Mouse (Mus musculus): Measurements from ENCODE around the gene Samd4b. TPM values are rescaled to one million over a fixed set of nuclear protein-coding genes. Genes with fewer than 3 reads are reported as not detected.

Gene Samd4b
- total RNA-seq, 2 experiments from 2014 or later, result 13.8 to 15.2 TPM

DNA sequence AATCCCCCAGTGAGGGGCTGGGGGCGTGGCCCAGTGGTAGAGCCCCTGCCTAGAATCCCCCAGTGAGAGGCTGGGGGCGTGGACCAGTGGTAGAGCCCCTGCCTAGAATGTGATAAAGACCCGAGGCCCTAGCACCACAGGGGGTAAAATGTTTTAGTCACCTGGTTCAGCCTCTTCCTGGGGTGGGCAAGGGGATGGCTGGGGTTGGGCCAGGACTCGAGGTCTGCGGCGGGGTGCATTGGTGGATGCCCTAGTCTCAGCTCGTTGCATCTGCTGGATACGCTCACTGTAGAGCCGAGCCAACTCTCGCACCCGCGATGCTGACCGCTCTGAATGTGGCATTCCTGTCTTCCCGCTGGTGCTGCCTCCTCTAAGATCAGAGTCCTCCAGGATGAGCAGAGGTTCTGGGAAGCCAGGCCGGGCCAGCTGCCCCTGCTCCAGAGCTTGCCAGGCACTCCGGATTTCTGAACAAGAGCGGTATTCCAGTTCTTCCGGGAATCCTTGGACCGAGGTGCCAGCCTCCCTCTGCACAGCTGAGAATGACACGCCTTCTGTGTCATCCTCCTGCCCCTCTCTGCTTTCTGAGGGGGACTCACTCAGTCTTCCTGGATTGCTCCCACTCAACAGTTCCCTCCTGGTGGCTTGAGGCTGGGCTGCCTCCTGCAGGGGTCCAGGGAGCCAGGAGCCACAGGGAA is 236.2 kb downstream of the Samd4b start:
- DNase-seq (ENCODE audit: low spot score), result no peak

DNA sequence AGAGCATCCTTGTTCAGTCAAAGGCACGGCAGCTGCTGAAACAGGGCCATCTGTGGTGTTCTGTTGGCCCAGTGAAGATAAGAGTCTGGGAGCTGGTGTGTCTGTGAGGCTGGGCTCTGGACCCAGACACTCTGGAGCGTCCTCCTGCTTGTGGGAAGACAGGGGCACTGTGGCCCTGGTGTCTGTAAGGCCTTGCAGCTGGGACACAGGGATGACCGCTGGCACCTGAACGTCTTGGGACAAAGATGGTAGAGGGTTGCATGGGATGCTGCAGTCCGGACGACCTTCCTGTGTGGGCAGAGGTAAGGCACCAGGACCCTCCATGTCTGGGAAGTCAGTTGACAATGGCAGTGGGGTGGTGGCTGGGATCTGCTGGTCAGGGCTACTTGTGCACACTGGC is 237.7 kb downstream of the Samd4b start:
- DNase-seq (ENCODE audit: low spot score), result no peak

- no peak for DNase-seq (ENCODE audit: low spot score)
Measured at GRCm38 (mm10) chr7:28359854-28360253, 238.1 kb downstream of the Samd4b start.

GRCm38 (mm10) chr7:28358431-28358830 is 239.5 kb downstream of the Samd4b start:
- DNase-seq (ENCODE audit: low spot score), result no peak

DNA sequence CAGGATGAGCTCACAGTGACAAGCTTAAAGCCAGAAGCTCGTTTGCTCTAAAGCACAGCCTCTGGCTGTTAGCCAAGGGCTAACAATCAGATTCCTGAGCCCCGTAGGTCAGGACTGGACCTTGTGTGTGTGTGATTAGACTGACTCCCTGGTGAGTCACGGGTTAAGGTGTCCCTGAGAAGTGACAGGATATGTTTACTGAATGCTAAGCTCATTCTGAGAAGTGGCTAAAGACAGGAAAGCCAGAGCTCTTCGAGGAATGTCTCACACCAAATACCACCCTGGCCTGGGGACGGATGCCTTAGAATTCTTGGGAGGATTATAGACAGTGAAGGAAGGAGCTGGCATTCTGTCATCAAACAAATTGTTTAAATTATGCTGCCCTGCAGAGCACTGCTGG is 240.0 kb downstream of the Samd4b start:
- no peak for DNase-seq (ENCODE audit: low spot score)

DNA sequence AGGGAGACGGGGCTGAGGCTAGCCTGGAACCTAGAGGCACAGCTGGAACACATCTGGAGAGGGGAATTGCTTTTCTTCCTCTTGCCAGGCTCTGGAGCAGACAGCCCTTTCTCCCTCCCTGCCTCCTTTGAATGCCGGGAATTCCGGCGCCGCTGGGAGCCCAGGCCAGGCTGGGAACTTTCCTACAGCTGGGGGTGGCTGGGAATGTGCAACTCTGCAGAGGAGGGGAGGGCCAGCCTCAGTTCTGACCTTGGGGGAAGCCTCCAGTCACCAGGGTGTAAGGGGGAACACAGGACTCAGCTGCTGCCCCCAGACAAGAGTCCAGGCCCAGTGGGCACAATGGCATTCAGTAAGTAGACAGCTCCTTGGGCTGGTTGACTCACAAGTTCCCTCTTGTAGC is 241.0 kb downstream of the Samd4b start:
- DNase-seq (ENCODE audit: low spot score), result peak; percentile 34

DNA sequence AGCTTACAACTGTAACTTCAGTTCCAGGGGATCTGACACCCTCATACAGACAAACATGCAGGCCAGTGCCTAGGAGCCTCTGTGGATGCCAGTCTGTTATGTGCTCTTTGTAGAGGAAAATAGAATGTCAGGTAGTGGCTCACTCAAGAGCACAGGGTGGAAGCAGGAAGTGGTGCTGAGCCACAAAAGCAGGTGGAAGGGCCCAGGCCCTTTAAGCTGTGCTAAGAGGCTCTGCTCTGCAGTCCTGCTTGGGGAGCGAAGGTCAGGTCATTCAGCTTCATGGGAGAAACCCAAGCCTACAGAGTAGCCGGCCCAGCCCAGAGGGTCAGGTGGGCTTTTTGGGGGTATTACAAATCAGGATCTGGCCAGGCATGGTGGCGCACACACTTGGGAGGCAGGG is 242.7 kb downstream of the Samd4b start:
- DNase-seq (ENCODE audit: low spot score), result no peak

DNA sequence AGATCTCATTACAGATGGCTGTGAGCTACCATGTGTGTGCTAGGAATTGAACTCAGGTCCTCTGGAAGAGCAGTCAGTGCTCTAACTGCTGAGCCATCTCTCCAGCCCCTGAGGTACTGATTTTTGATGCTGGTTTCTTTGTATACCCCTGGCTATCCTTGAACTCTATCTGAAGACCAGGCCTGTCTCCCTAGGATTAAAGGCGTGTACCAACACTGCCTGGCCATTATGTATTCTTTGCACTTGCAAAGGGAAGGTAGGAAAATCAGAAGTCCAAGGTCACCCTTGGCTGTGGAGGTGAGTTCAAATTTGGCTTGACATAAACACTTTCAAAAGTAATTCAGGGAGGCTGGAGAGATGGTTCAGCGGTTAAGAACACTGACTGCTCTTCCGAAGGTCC is 243.3 kb downstream of the Samd4b start:
- no peak for DNase-seq (ENCODE audit: low spot score)

- no peak for DNase-seq (ENCODE audit: low spot score)
Measured at GRCm38 (mm10) chr7:28354113-28354581, 243.8 kb downstream of the Samd4b start.

DNA sequence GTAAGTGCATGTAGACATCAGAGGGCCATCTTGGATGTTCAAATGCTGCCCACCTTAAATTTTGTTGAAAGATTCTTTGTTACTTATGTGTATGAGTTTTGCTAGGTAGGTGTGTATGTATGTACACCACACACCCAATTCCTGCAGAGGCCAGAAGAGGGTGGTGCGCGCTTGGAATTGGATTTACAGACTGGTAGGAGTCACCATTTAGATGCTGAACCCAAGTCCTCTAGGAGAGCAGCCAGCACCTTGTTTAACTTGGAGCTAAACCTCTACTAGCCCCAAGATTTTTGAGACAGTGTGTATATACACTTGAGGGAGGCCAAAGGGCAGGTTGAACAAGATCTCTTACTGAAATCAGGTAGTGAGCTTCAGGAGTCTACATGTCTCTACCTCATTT is 244.7 kb downstream of the Samd4b start:
- DNase-seq (ENCODE audit: low spot score), result no peak

DNA sequence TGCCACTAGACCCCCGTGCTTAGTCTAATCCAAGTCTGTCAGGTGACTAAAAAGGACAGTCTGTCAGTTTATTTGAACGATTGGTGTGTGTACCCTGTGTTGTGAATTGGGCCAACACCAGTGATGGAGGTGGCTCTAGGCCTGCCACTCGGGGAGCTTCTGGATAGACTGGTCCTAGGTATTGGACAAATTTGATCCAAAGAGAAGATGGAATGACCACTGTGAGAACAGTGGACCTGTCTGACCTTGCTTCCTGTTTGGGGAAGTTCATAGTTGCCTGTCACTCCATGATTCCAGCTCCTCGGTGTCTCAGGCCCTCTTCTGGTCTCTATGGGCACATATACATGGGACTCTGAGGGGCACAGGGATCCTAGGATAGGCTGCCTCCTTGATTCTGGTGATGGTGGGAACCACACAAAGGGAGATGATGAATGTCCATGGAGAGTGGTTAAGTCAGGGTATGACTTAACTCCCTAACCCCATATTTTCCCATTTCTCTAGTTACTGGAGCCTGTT is 246.2 kb downstream of the Samd4b start:
- DNase-seq (ENCODE audit: low spot score), result no peak

- DNase-seq (ENCODE audit: low spot score), result peak; percentile 99
Measured at GRCm38 (mm10) chr7:28350155-28350883, 247.6 kb downstream of the Samd4b start, which contains the start of gene Rps16. Gene Rps16, plus strand, starts transcription at chr7:28350652.

Small RNAs within 50 kb of the gene (microRNA-seq; reads per million reads assigned to microRNA genes)
- gene Mir7049, result not detected

Other genes with a start within 250 kb of the Samd4b start
- 100 to 1,000 TPM; 385 to 425 TPM for gene Rps16, start 247.5 kb downstream of the Samd4b start, total RNA-seq (2021)
- 1 to 10 TPM; 4.8 to 5.9 TPM for gene Plekhg2, start 225.5 kb downstream of the Samd4b start, total RNA-seq (2021)
- gene Zfp36, start 217.9 kb downstream of the Samd4b start, total RNA-seq (2021), result 10 to 100 TPM; 10.1 to 37.0 TPM
- gene Med29, start 205.4 kb downstream of the Samd4b start, total RNA-seq (2021), result 10 to 100 TPM; 22.7 to 24.1 TPM
- gene Paf1, start 205.2 kb downstream of the Samd4b start, total RNA-seq (2021), result 10 to 100 TPM; 29.5 to 31.2 TPM
- gene Gmfg, start 160.7 kb downstream of the Samd4b start, total RNA-seq (2021), result 1 to 10 TPM in 1 of 2 experiments, under 1 TPM in 1; 0.82 to 1.8 TPM
- under 1 TPM; 0.16 to 0.26 TPM for gene Lrfn1, start 146.2 kb downstream of the Samd4b start, total RNA-seq (2021)
- gene Ifnl2, start 87.7 kb downstream of the Samd4b start, total RNA-seq (2021), result not detected
- gene Ifnl3, start 75.3 kb downstream of the Samd4b start, total RNA-seq (2021), result not detected
- gene Sycn, start 57.3 kb downstream of the Samd4b start, total RNA-seq (2021), result not detected
- not detected for gene Nccrp1, start 50.9 kb downstream of the Samd4b start, total RNA-seq (2021)
- 1 to 10 TPM; 2.2 to 3.8 TPM for gene Pak4, start within 50 bp of the Samd4b start, total RNA-seq (2021)
- gene Acp7, start 33.2 kb upstream of the Samd4b start, total RNA-seq (2021), result not detected
- under 1 TPM; 0.34 to 0.76 TPM for gene Fbxo27, start 94.7 kb upstream of the Samd4b start, total RNA-seq (2021)
- 1 to 10 TPM; 3.5 to 3.8 TPM for gene Fbxo17, start 118.7 kb upstream of the Samd4b start, total RNA-seq (2021)
- gene Mrps12, start 143.7 kb upstream of the Samd4b start, total RNA-seq (2021), result 10 to 100 TPM; 43.8 to 44.0 TPM
- gene Sars2, start 143.8 kb upstream of the Samd4b start, total RNA-seq (2021), result 10 to 100 TPM; 12.3 to 14.0 TPM
- not detected for gene Ccer2, start 158.0 kb upstream of the Samd4b start, total RNA-seq (2021)
- 10 to 100 TPM; 95.9 to 98.2 TPM for gene Sirt2, start 168.6 kb upstream of the Samd4b start, total RNA-seq (2021)
- 10 to 100 TPM; 33.2 to 34.9 TPM for gene Nfkbib, start 169.4 kb upstream of the Samd4b start, total RNA-seq (2021)
- under 1 TPM; 0.45 to 0.46 TPM for gene Rinl, start 190.8 kb upstream of the Samd4b start, total RNA-seq (2021)
- 100 to 1,000 TPM; 110 to 131 TPM for gene Hnrnpl, start 210.4 kb upstream of the Samd4b start, total RNA-seq (2021)
- gene Ech1, start 227.1 kb upstream of the Samd4b start, total RNA-seq (2021), result 100 to 1,000 TPM; 227 to 344 TPM
- gene Lgals4, start 235.7 kb upstream of the Samd4b start, total RNA-seq (2021), result 1 to 10 TPM; 1.7 to 3.9 TPM